ENCODE assay signal across 8 mouse cellular contexts in the genomic region with DNA sequence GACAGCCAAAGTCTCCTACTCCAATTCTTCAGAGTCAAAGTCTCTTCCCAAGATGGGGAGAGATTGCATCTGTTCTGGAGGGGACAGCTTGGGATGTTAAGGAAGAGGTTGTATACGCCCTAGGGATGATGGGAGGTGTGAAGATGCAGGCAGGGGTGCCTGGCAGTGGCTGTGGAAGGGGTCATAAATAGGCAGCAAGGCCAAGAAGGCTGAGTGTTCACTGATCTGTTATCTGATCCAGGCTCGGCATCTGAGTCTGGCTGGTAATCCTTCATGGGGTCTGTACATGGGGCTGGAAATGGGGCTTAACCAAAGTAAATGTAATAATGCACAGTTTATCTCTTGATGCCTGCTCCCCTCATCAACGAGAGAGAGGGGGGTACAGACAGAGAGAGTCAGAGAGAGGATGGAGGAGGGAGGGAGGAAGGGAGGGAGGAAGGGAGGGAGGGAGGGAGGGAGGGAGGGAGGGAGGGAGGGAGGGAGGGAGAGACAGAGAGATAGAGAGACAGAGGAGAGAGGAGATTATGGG. TPM values are rescaled to one million over a fixed set of nuclear protein-coding genes. Genes with fewer than 3 reads are reported as not detected.
A peak's percentile ranks its signal among the peaks of the same experiment; 100 is the strongest.
DNase-seq lines count a peak whose midpoint lies in the region; TF ChIP-seq lines count a peak whose summit lies in the region.

A gene (plus strand): TSS at position 212 of the 529 bp plus-strand sequence.

- H3K36me3 ChIP-seq in myocyte (ENCODE audit: control insufficient read depth, insufficient read depth): peaks cover 5% of the 10 kb centered on the region

- no peaks in the 10 kb centered on the region for H3K27me3 ChIP-seq in myocyte (ENCODE audit: control insufficient read depth, insufficient read depth, insufficient read length)

- H3K4me2 ChIP-seq in myocyte (ENCODE audit: low read depth): peak within 1 kb of the TSS; percentile 59

- H3K27ac ChIP-seq in layer of hippocampus, adult 2 months: no peak within 1 kb of the TSS

- no peak for TF ChIP-seq POLR2A in myocyte (IDR thresholded peaks at IDR 0.05; ENCODE audit: insufficient read length, low read depth)

- H3K4me3 ChIP-seq in layer of hippocampus, adult 2 months: peak within 1 kb of the TSS; percentile 38
- peak within 1 kb of the TSS; percentile 55 for H3K4me3 ChIP-seq in myocyte

- WGBS in large intestine, adult 2 months: 10% methylated on average over 3 of the region's 3 CpGs

- H3ac ChIP-seq in myocyte (ENCODE audit: control insufficient read depth, insufficient read length): no peak within 1 kb of the TSS

- peaks cover 22% of the 10 kb centered on the region for H3K79me2 ChIP-seq in myocyte (ENCODE audit: control insufficient read depth, insufficient read depth)

- TF ChIP-seq CTCF in layer of hippocampus, adult 2 months (conservative IDR thresholded peaks at IDR 0.05): no peak

- DNase-seq in layer of hippocampus, adult 2 months (ENCODE audit: low spot score in 2 of 2): no peak
- no peak for DNase-seq in layer of hippocampus, adult 18-20 months (ENCODE audit: low spot score in 2 of 2)
- DNase-seq in adrenal gland, postnatal 4 days (ENCODE audit: low spot score in 2 of 2): no peak
- DNase-seq in gastrocnemius, postnatal 25 days: no peak
- DNase-seq in large intestine, adult 2 months (ENCODE audit: low read depth, low spot score): no peak
- no peak for DNase-seq in cerebellum, adult 9-10 months
- no peak for DNase-seq in right cerebral cortex, postnatal 25 days

TF ChIP-seq in myocyte, 11 proteins besides CTCF, POLR2A, EP300 and RAD21:
- TF ChIP-seq POLR2AphosphoS2 (IDR thresholded peaks at IDR 0.05; ENCODE audit: insufficient read length, low read depth) (no peak), MYOG (IDR thresholded peaks at IDR 0.05; ENCODE audit: control insufficient read depth in 1 of 3, insufficient read depth in 1 of 3, insufficient read length in 2 of 3, low read depth in 2 of 3) (no peak), CEBPB (IDR thresholded peaks at IDR 0.05; ENCODE audit: insufficient read depth, poor library complexity, severe bottlenecking) (no peak), E2F4 (IDR thresholded peaks at IDR 0.05; ENCODE audit: insufficient read depth) (no peak), TCF3 (IDR thresholded peaks at IDR 0.05; ENCODE audit: insufficient read length, low read depth) (no peak), MYOD1 (IDR thresholded peaks at IDR 0.05; ENCODE audit: control insufficient read depth in 1 of 3, insufficient read length in 2 of 3, low read depth in 2 of 3) (no peak)

RNA-seq across cellular contexts. Expression of the gene that starts here (rescaled TPM):
- total RNA-seq in layer of hippocampus, adult 2 months (2021): 10 to 100 TPM; 11.0 to 18.3 TPM
- 1 to 10 TPM; 6.1 to 7.1 TPM for total RNA-seq in layer of hippocampus, adult 18-20 months (2021)
- total RNA-seq in adrenal gland, postnatal 4 days (2021): 100 to 1,000 TPM; 705 to 818 TPM
- 100 to 1,000 TPM; 657 to 809 TPM for total RNA-seq in gastrocnemius, postnatal 25 days (2021)
- polyA plus RNA-seq in large intestine, adult 2 months (2012; rRNA removed): 35.4 and 54.9 TPM in 2 replicates
- 627 TPM for polyA plus RNA-seq in myocyte (2012; fragmentation: generic; extraction: Trizol)

Comparison
In these comparisons a context has a peak if more than half of its experiments do, and no peak if none do; other contexts are left out.
1. RNA of the gene that starts here (total RNA-seq): 705 to 818 TPM in adrenal gland, postnatal 4 days and 657 to 809 TPM in gastrocnemius, postnatal 25 days; 11.0 to 18.3 TPM in layer of hippocampus, adult 2 months and 6.1 to 7.1 TPM in layer of hippocampus, adult 18-20 months; every median in the first group is over 10 times any median in the second.
2. RNA of the gene that starts here (polyA plus RNA-seq): 627 TPM in myocyte (single experiment); 35.4 to 54.9 TPM in large intestine, adult 2 months; every median in the first group is over 10 times any median in the second.